Mouse (Mus musculus) MEL (cell line): ENCODE results near the gene Smarca2. TPM values are rescaled to one million over a fixed set of nuclear protein-coding genes. Genes with fewer than 3 reads are reported as not detected.

Source experiments
- DNase-seq: peaks from one replicate; pipeline ENCODE4 v3.0.0; 2011; ENCODE audit warnings: low read depth, low spot score
- H3K27ac ChIP-seq: 2 replicates; pipeline ENCODE4 v1.5.1; 2012; ENCODE audit warnings: low read depth, mild to moderate bottlenecking, control low read depth, low read length, moderate library complexity; ENCODE audit not compliant: control insufficient read depth
- H3K27me3 ChIP-seq, 2 experiments: fragments of 150-350 bp in 1 of 2; sonication (generic) in 1 of 2; 2 replicates each; pipeline ENCODE4 v1.6.1; 2012; ENCODE audit warnings: low read length in 2 of 2, mild to moderate bottlenecking in 2 of 2, improper control_type of control experiment in 1 of 2, moderate library complexity in 1 of 2; ENCODE audit not compliant: insufficient read depth in 2 of 2, control insufficient read depth in 1 of 2
- H3K36me3 ChIP-seq, 2 experiments: 2 replicates each; pipeline ENCODE4 v1.6.1; 2012 to 2014; ENCODE audit warnings: low read length in 2 of 2, improper control_type of control experiment in 1 of 2, inconsistent platforms in 1 of 2, mild to moderate bottlenecking in 1 of 2; ENCODE audit not compliant: insufficient read depth in 2 of 2, control insufficient read depth in 1 of 2
- H3K4me1 ChIP-seq, 2 experiments: fragments of 150-350 bp in 1 of 2; sonication (generic) in 1 of 2; 2 replicates each; pipeline ENCODE4 v1.6.1; 2012; ENCODE audit warnings: low read length in 2 of 2, improper control_type of control experiment in 1 of 2, mild to moderate bottlenecking in 1 of 2; ENCODE audit not compliant: insufficient read depth in 2 of 2, control insufficient read depth in 1 of 2
- H3K4me3 ChIP-seq, 2 experiments: fragments of 150-350 bp in 1 of 2; sonication (generic) in 1 of 2; 2 replicates each; pipeline ENCODE4 v1.5.1; 2012; ENCODE audit warnings: low read depth in 2 of 2, low read length in 2 of 2, mild to moderate bottlenecking in 2 of 2, moderate library complexity in 2 of 2, control low read depth in 1 of 2, improper control_type of control experiment in 1 of 2; ENCODE audit not compliant: control insufficient read depth in 1 of 2, insufficient read depth in 1 of 2
- H3K79me2 ChIP-seq: 2 replicates; pipeline ENCODE4 v1.6.1; 2012; ENCODE audit warnings: mild to moderate bottlenecking, low read length, moderate library complexity; ENCODE audit not compliant: control insufficient read depth, poor library complexity, insufficient read depth
- H3K9ac ChIP-seq: 2 replicates; pipeline ENCODE4 v1.6.1; 2012; ENCODE audit warnings: low read depth, mild to moderate bottlenecking, control low read depth, low read length, moderate library complexity; ENCODE audit not compliant: control insufficient read depth, poor library complexity, severe bottlenecking
- H3K9me3 ChIP-seq: fragments of 150-350 bp; sonication (generic); replicated peaks from 2 replicates; pipeline ENCODE4 v1.6.1; 2012; ENCODE audit warnings: mild to moderate bottlenecking, low read length, improper control_type of control experiment, moderate library complexity; ENCODE audit not compliant: insufficient read depth
- BHLHE40 ChIP-seq: IDR thresholded peaks from 2 replicates; pipeline ENCODE4 v1.6.1; 2012; ENCODE audit warnings: low read depth, mild to moderate bottlenecking, inconsistent platforms, low read length, improper control_type of control experiment, borderline replicate concordance
- CHD1 ChIP-seq: IDR thresholded peaks from 2 replicates; pipeline ENCODE4 v1.6.1; 2012; ENCODE audit warnings: low read depth, mild to moderate bottlenecking, inconsistent platforms, low read length, improper control_type of control experiment
- CHD2 ChIP-seq: IDR thresholded peaks from 2 replicates; pipeline ENCODE4 v1.6.1; 2011; ENCODE audit warnings: low read length, improper control_type of control experiment
- CTCF ChIP-seq, 3 experiments: IDR thresholded peaks in 2 of 3; conservative IDR thresholded peaks in 1 of 3; 2 replicates each; pipeline ENCODE4 v1.5.1; 2011 to 2012; ENCODE audit warnings: low read length in 3 of 3, low read depth in 2 of 3, mild to moderate bottlenecking in 2 of 3, improper control_type of control experiment in 1 of 3, inconsistent platforms in 1 of 3, mixed read lengths in 1 of 3, moderate library complexity in 1 of 3; ENCODE audit not compliant: control insufficient read depth in 1 of 3, insufficient read depth in 1 of 3, poor library complexity in 1 of 3, severe bottlenecking in 1 of 3
- E2F4 ChIP-seq: IDR thresholded peaks from 2 replicates; pipeline ENCODE4 v1.6.1; 2011; ENCODE audit warnings: low read depth, low read length, improper control_type of control experiment, borderline replicate concordance
- ELF1 ChIP-seq: IDR thresholded peaks from 2 replicates; pipeline ENCODE4 v1.6.1; 2014; ENCODE audit warnings: low read depth, mild to moderate bottlenecking, inconsistent platforms, low read length, improper control_type of control experiment, moderate library complexity
- ETS1 ChIP-seq: IDR thresholded peaks from 2 replicates; pipeline ENCODE4 v1.6.1; 2012; ENCODE audit warnings: low read depth, mild to moderate bottlenecking, inconsistent platforms, low read length, improper control_type of control experiment, moderate library complexity
- GABPA ChIP-seq: IDR thresholded peaks from 2 replicates; pipeline ENCODE4 v1.6.1; 2012; ENCODE audit warnings: low read depth, mild to moderate bottlenecking, inconsistent platforms, low read length, improper control_type of control experiment, moderate library complexity
- GATA1 ChIP-seq: IDR thresholded peaks from 2 replicates; pipeline ENCODE4 v1.6.1; 2011; ENCODE audit warnings: low read depth, low read length, improper control_type of control experiment
- HCFC1 ChIP-seq: IDR thresholded peaks from 2 replicates; pipeline ENCODE4 v1.6.1; 2012; ENCODE audit warnings: low read depth, mild to moderate bottlenecking, inconsistent platforms, low read length, improper control_type of control experiment, moderate library complexity
- KAT2A ChIP-seq: conservative IDR thresholded peaks from 2 replicates; pipeline ENCODE4 v1.6.1; 2012; ENCODE audit warnings: low read depth, low read length, improper control_type of control experiment, inconsistent platforms
- MAFK ChIP-seq: IDR thresholded peaks from 2 replicates; pipeline ENCODE4 v1.6.1; 2011; ENCODE audit warnings: low read depth, mild to moderate bottlenecking, low read length, improper control_type of control experiment, borderline replicate concordance
- MAX ChIP-seq: IDR thresholded peaks from 2 replicates; pipeline ENCODE4 v1.6.1; 2011; ENCODE audit warnings: low read length, improper control_type of control experiment
- MAZ ChIP-seq: IDR thresholded peaks from 2 replicates; pipeline ENCODE4 v1.6.1; 2012; ENCODE audit warnings: low read depth, mild to moderate bottlenecking, inconsistent platforms, low read length, improper control_type of control experiment
- MEF2A ChIP-seq: IDR thresholded peaks from 2 replicates; pipeline ENCODE4 v1.6.1; 2014; ENCODE audit warnings: low read depth, mild to moderate bottlenecking, inconsistent platforms, low read length, improper control_type of control experiment; ENCODE audit not compliant: poor library complexity, insufficient replicate concordance, severe bottlenecking; ENCODE audit errors: extremely low read depth
- MXI1 ChIP-seq: IDR thresholded peaks from 2 replicates; pipeline ENCODE4 v1.6.1; 2011; ENCODE audit warnings: mild to moderate bottlenecking, low read depth, low read length, improper control_type of control experiment
- MYB ChIP-seq: IDR thresholded peaks from 2 replicates; pipeline ENCODE4 v1.6.1; 2011; ENCODE audit warnings: mild to moderate bottlenecking, low read depth, low read length, improper control_type of control experiment
- MYC ChIP-seq: IDR thresholded peaks from 2 replicates; pipeline ENCODE4 v1.6.1; 2011; ENCODE audit warnings: low read depth, mild to moderate bottlenecking, low read length, improper control_type of control experiment, moderate library complexity
- NRF1 ChIP-seq: IDR thresholded peaks from 2 replicates; pipeline ENCODE4 v1.6.1; 2014; ENCODE audit warnings: low read depth, mild to moderate bottlenecking, inconsistent platforms, low read length, improper control_type of control experiment, moderate library complexity; ENCODE audit not compliant: poor library complexity, insufficient read depth, severe bottlenecking
- POLR2AphosphoS2 ChIP-seq: IDR thresholded peaks from 2 replicates; pipeline ENCODE4 v1.6.1; 2011; ENCODE audit warnings: low read length, improper control_type of control experiment
- POLR2AphosphoS5 ChIP-seq: IDR thresholded peaks from 2 replicates; pipeline ENCODE4 v1.6.1; 2012; ENCODE audit warnings: low read depth, borderline replicate concordance, mild to moderate bottlenecking, inconsistent platforms, low read length, moderate library complexity, mixed read lengths
- RAD21 ChIP-seq: IDR thresholded peaks from 2 replicates; pipeline ENCODE4 v1.6.1; 2011; ENCODE audit warnings: mild to moderate bottlenecking, low read depth, low read length, improper control_type of control experiment
- RCOR1 ChIP-seq: IDR thresholded peaks from 2 replicates; pipeline ENCODE4 v1.6.1; 2012; ENCODE audit warnings: low read depth, mild to moderate bottlenecking, inconsistent platforms, low read length, improper control_type of control experiment
- SIN3A ChIP-seq: IDR thresholded peaks from 2 replicates; pipeline ENCODE4 v1.6.1; 2012; ENCODE audit warnings: low read length, improper control_type of control experiment, inconsistent platforms
- SMC3 ChIP-seq: IDR thresholded peaks from 2 replicates; pipeline ENCODE4 v1.6.1; 2011; ENCODE audit warnings: low read depth, low read length, improper control_type of control experiment
- TAL1 ChIP-seq: IDR thresholded peaks from 2 replicates; pipeline ENCODE4 v1.6.1; 2012; ENCODE audit warnings: mild to moderate bottlenecking, inconsistent platforms, low read length, moderate library complexity, mixed read lengths
- TCF12 ChIP-seq: IDR thresholded peaks from 2 replicates; pipeline ENCODE4 v1.6.1; 2014; ENCODE audit warnings: low read depth, mild to moderate bottlenecking, inconsistent platforms, low read length, improper control_type of control experiment, moderate library complexity
- UBTF ChIP-seq: IDR thresholded peaks from 2 replicates; pipeline ENCODE4 v1.6.1; 2012; ENCODE audit warnings: low read depth, mild to moderate bottlenecking, inconsistent platforms, low read length, improper control_type of control experiment, moderate library complexity, borderline replicate concordance; ENCODE audit not compliant: insufficient read depth
- USF1 ChIP-seq: IDR thresholded peaks from 2 replicates; pipeline ENCODE4 v1.6.1; 2014; ENCODE audit warnings: low read depth, mild to moderate bottlenecking, inconsistent platforms, low read length, improper control_type of control experiment, moderate library complexity
- USF2 ChIP-seq, 2 experiments: IDR thresholded peaks; 2 replicates each; pipeline ENCODE4 v1.6.1; 2011 to 2012; ENCODE audit warnings: improper control_type of control experiment in 2 of 2, low read length in 2 of 2, borderline replicate concordance in 1 of 2, inconsistent platforms in 1 of 2, low read depth in 1 of 2, mild to moderate bottlenecking in 1 of 2; ENCODE audit not compliant: insufficient read depth in 1 of 2
- ZC3H11A ChIP-seq: IDR thresholded peaks from 2 replicates; pipeline ENCODE4 v1.6.1; 2012; ENCODE audit warnings: low read depth, mild to moderate bottlenecking, inconsistent platforms, low read length, improper control_type of control experiment
- ZKSCAN1 ChIP-seq: IDR thresholded peaks from 2 replicates; pipeline ENCODE4 v1.6.1; 2012; ENCODE audit warnings: low read depth, mild to moderate bottlenecking, inconsistent platforms, low read length, improper control_type of control experiment, moderate library complexity
- ZMIZ1 ChIP-seq: IDR thresholded peaks from 2 replicates; pipeline ENCODE4 v1.6.1; 2012; ENCODE audit warnings: low read depth, mild to moderate bottlenecking, inconsistent platforms, low read length, improper control_type of control experiment, moderate library complexity
- ZNF384 ChIP-seq: IDR thresholded peaks from 2 replicates; pipeline ENCODE4 v1.6.1; 2012; ENCODE audit warnings: low read depth, mild to moderate bottlenecking, inconsistent platforms, low read length, improper control_type of control experiment
- polyA plus RNA-seq, 2 experiments: library from polyadenylated mRNA; stranded (reverse) in 1 of 2; unstranded in 1 of 2; fragments of >175 nt in 1 of 2; fragments of >200 nt in 1 of 2; gene quantifications; 2 replicates each; pipeline versions ENCODE4 v1.2.1 to v1.2.4; 2012; ENCODE audit warnings: low replicate concordance in 2 of 2, low read depth in 1 of 2; ENCODE audit not compliant: insufficient read length in 2 of 2, insufficient read depth in 1 of 2, missing spikeins in 1 of 2
- total RNA-seq: library from RNA; depleted of rRNA; stranded (reverse); fragments of 300-350 nt; gene quantifications from 2 replicates; pipeline ENCODE4 v1.2.3, GENCODE M21; 2012

The Smarca2 gene
- total and polyA plus RNA-seq, 3 experiments = 6.6 to 23.2 TPM; not detected in 1

DNA sequence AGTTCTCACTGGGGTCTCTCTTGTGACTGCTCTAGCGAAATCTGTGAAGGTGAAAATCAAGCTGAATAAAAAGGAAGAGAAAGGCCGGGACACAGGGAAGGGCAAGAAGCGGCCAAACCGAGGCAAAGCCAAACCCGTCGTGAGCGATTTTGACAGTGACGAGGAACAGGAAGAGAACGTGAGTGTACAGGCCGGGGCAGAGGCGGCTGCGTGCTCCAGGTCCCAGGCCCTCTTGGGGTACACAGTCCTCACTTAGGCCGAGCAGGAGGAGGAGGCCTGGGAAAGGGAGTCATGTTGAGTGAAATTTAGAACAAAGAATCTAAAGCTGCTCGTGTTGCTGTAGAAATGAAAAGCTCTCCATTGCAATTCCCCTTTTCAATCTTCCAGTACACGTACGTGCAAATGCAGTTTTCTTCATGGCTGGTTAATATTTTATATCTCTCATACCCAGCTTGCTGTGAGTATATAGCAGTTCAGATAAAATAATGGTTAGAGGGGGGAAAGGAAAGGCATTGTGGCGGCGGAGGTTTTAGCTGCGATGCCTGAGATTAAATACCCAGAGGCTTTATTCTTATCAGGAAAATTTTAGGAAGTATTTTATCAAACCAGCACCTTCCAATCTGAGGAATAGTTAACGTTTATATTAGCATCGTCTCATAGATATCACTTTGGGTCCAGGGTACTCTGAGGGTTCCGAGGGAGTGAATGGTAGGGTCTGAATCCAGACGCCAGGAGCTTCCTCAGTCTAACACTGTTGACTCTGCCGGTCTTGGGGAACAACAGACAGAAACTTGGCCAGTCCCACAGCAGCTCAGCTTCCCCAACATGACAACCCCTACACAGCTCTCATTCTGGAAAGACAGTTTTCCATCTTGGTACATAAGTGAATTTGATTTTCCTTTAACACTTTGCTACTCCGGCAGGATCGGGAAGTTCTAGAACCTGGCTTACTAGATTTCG, 171.5 kb downstream of the Smarca2 start:
- peak; percentile 79 for DNase-seq
- Histone ChIP-seq H3K36me3 (peaks cover 0 to 24% of the 10 kb centered on the region in 2 experiments; a peak in 3 of 4 replicates), H3K9me3 (no peaks in the 10 kb centered on the region), H3K27ac (peak overlapping the region; percentile 70), H3K9ac (peak overlapping the region; percentile 60), H3K27me3 (no peaks in the 10 kb centered on the region), H3K4me3 (peak overlapping the region; percentile 50 to 64), H3K79me2 (no peaks in the 10 kb centered on the region; the same call in 1 of the 2 replicates), H3K4me1 (peaks cover 5 to 13% of the 10 kb centered on the region in 2 experiments)
- TF ChIP-seq ZC3H11A (no peak), CTCF (IDR thresholded peaks at IDR 0.05 in 2 of 3, conservative IDR thresholded peaks at IDR 0.05 in 1 of 3; ENCODE audit: control insufficient read depth in 1 of 3, insufficient read depth in 1 of 3, low read depth in 2 of 3, low read length in 3 of 3, poor library complexity in 1 of 3, severe bottlenecking in 1 of 3) (no peak), RCOR1 (peak; percentile 98), MXI1 (peak; percentile 47; the same call in 1 of the 2 replicates), MEF2A (no peak), GATA1 (peak; percentile 93), SMC3 (no peak), ETS1 (peak; percentile 70), MYC (0 out of 2 replicates have a peak, but pooled peaks have one; percentile 41), POLR2AphosphoS5 (no peak), CHD2 (no peak; the same call in 1 of the 2 replicates), ZMIZ1 (no peak), ELF1 (no peak), KAT2A (no peak), E2F4 (no peak), MAZ (0 out of 2 replicates have a peak, but pooled peaks have one; percentile 56), HCFC1 (no peak), RAD21 (no peak), USF1 (no peak), TAL1 (peak; percentile 72), UBTF (no peak), USF2 (IDR thresholded peaks at IDR 0.05; ENCODE audit: borderline replicate concordance in 1 of 2, insufficient read depth in 1 of 2, low read depth in 1 of 2, low read length in 2 of 2) (no peak), MAX (peak; percentile 37; the same call in 1 of the 2 replicates), NRF1 (no peak), BHLHE40 (no peak; the same call in 1 of the 2 replicates), MAFK (no peak; the same call in 1 of the 2 replicates), GABPA (no peak), ZKSCAN1 (no peak), MYB (no peak; the same call in 1 of the 2 replicates), TCF12 (peak; percentile 94), SIN3A (peak; percentile 78), CHD1 (no peak), ZNF384 (0 out of 2 replicates have a peak, but pooled peaks have one; percentile 20), POLR2AphosphoS2 (no peak)
